Comparison of ENCODE assay signal across 8 mouse cellular contexts in genomic region chr5:144767911-144768841, GRCm38 (mm10). TPM values are rescaled to one million over a fixed set of nuclear protein-coding genes. Genes with fewer than 3 reads are reported as not detected.
DNase-seq lines count a peak whose midpoint lies in the region; ATAC-seq lines count a peak whose summit lies in the region.

No protein-coding gene starts in this region.

- H3K4me2 ChIP-seq in hindbrain, embryonic 14.5 days (replicated peaks) = peak overlapping the region; percentile 80

- H3K9me3 ChIP-seq in hindbrain, embryonic 14.5 days (ENCODE audit: control insufficient read depth, low read length) = no peaks in the 10 kb centered on the region

- peak overlapping the region; percentile 80 for H3K9ac ChIP-seq in hindbrain, embryonic 14.5 days

- H3K4me1 ChIP-seq in hindbrain, embryonic 14.5 days (replicated peaks; ENCODE audit: control insufficient read depth, insufficient read depth, low read length) = peaks cover 11% of the 10 kb centered on the region

- peak; percentile 91 for ATAC-seq in hindbrain, embryonic 14.5 days (ENCODE audit: low FRiP score)

- WGBS in hindbrain, embryonic 14.5 days = under 1% methylated on average over 91 of the region's 92 CpGs

- H3K27ac ChIP-seq in hindbrain, embryonic 14.5 days = peak overlapping the region; percentile 96

- H3K36me3 ChIP-seq in hindbrain, embryonic 14.5 days (replicated peaks; ENCODE audit: control insufficient read depth, insufficient read depth) = peaks cover 25% of the 10 kb centered on the region

- H3K4me3 ChIP-seq in hindbrain, embryonic 14.5 days (replicated peaks; ENCODE audit: low read length) = peak overlapping the region; percentile 60

- DNase-seq in NIH3T3 (ENCODE audit: low read depth) = peak; percentile 93
- peak; percentile 96 to 97 for DNase-seq in cerebellum, postnatal 10 days
- DNase-seq in frontal cortex, postnatal 14 days (ENCODE audit: low spot score in 2 of 2) = peak; percentile 78 to 80
- DNase-seq in hindbrain, embryonic 14.5 days (ENCODE audit: low spot score) = peak; percentile 92
- DNase-seq in layer of hippocampus, postnatal 36 days = peak; percentile 89 to 90
- peak; percentile 90 for DNase-seq in lung, postnatal 36 days
- DNase-seq in retina, postnatal 1 day = peak; percentile 95
- peak; percentile 78 to 88 for DNase-seq in urinary bladder, adult 18-20 months (ENCODE audit: low spot score in 2 of 2)

- H3K27me3 ChIP-seq in hindbrain, embryonic 14.5 days (ENCODE audit: control insufficient read depth, insufficient read depth, low read length) = no peaks in the 10 kb centered on the region

RNA-seq across cellular contexts. Expression of gene Trrap, which starts 0.6 kb away (rescaled TPM):
- 75.9 and 86.6 TPM in 2 replicates for polyA plus RNA-seq in hindbrain, embryonic 14.5 days (2014; fragmentation: Nextera tagmentation; extraction: Ambion mirVana)
- 100 to 1,000 TPM; 160 to 181 TPM for total RNA-seq in layer of hippocampus, postnatal 36 days (2021)

RNA-seq across cellular contexts. Expression of gene Tmem130, which starts 6.6 kb away (rescaled TPM):
- 338 and 386 TPM in 2 replicates for polyA plus RNA-seq in hindbrain, embryonic 14.5 days (2014; fragmentation: Nextera tagmentation; extraction: Ambion mirVana)
- total RNA-seq in layer of hippocampus, postnatal 36 days (2021) = 100 to 1,000 TPM; 126 to 139 TPM

Comparison
In these comparisons a context has a peak if more than half of its experiments do, and no peak if none do; other contexts are left out.
1. Peak in every context shown above with its lines: DNase-seq, ATAC-seq, H3K4me3 ChIP-seq and H3K27ac ChIP-seq.